Mouse (Mus musculus) limb, embryonic 14.5 days (tissue): ENCODE results near the gene Gm10358. TPM values are rescaled to one million over a fixed set of nuclear protein-coding genes. Genes with fewer than 3 reads are reported as not detected.
"Not testable (repeated sequence)": the region's sequence is repeated elsewhere in the genome, so short reads cannot be mapped to it uniquely, and the experiment has no call there.

Source experiments
- ATAC-seq: fragments of 200-750 bp; cut with Nextera tagmentation; 2 replicates; pipeline ENCODE4 v1.8.0; 2017; ENCODE audit warnings: low read depth, moderate number of reproducible peaks, moderate TSS enrichment; ENCODE audit not compliant: low FRiP score
- DNase-seq: peaks from one replicate; pipeline ENCODE4 v3.0.0-alpha.2; 2015; ENCODE audit warnings: low spot score
- H3K27ac ChIP-seq: fragments of 300-500 bp; sonication (generic); replicated peaks from 2 replicates; pipeline ENCODE4 v1.5.1; 2014; ENCODE audit warnings: low read depth, mild to moderate bottlenecking, low read length, moderate library complexity, mixed read lengths
- H3K27me3 ChIP-seq: fragments of 300-500 bp; sonication (generic); 2 replicates; pipeline ENCODE4 v1.6.1; 2014; ENCODE audit warnings: low read length, mixed read lengths; ENCODE audit not compliant: control insufficient read depth, insufficient read depth
- H3K36me3 ChIP-seq: fragments of 300-500 bp; sonication (generic); 2 replicates; pipeline ENCODE4 v1.6.1; 2014; ENCODE audit warnings: mild to moderate bottlenecking, low read length, moderate library complexity, mixed read lengths; ENCODE audit not compliant: control insufficient read depth, insufficient read depth
- H3K4me1 ChIP-seq: fragments of 300-500 bp; sonication (generic); 2 replicates; pipeline ENCODE4 v1.6.1; 2014; ENCODE audit warnings: antibody characterized with exemption, low read length, mixed read lengths; ENCODE audit not compliant: control insufficient read depth, insufficient read depth
- H3K4me2 ChIP-seq: fragments of 300-500 bp; sonication (generic); replicated peaks from 2 replicates; pipeline ENCODE4 v1.6.1; 2014; ENCODE audit warnings: low read depth, mild to moderate bottlenecking, low read length, moderate library complexity; ENCODE audit not compliant: severe bottlenecking
- H3K4me3 ChIP-seq: fragments of 300-500 bp; sonication (generic); replicated peaks from 2 replicates; pipeline ENCODE4 v1.5.1; 2014; ENCODE audit warnings: low read length
- H3K9ac ChIP-seq: fragments of 300-500 bp; sonication (generic); 2 replicates; pipeline ENCODE4 v1.6.1; 2014; ENCODE audit warnings: mild to moderate bottlenecking, low read depth, low read length, moderate library complexity; ENCODE audit not compliant: severe bottlenecking
- H3K9me3 ChIP-seq: fragments of 300-500 bp; sonication (generic); 2 replicates; pipeline ENCODE4 v1.6.1; 2016; ENCODE audit warnings: low read length; ENCODE audit not compliant: control insufficient read depth
- POLR2A ChIP-seq: fragments of 200-500 bp; IDR thresholded peaks from 2 replicates; pipeline ENCODE4 v1.8.0; 2012; ENCODE audit warnings: inconsistent platforms, mild to moderate bottlenecking, moderate library complexity, borderline replicate concordance; ENCODE audit not compliant: insufficient read depth, insufficient read length; ENCODE audit errors: extremely low read depth
- WGBS: fragments of 180-500 bp; shearing (Covaris S2); extraction: QIAGEN DNeasy Blood & Tissue Kit; methylation state at CpG from one replicate; pipeline ENCODE4 v1.1.7; 2014; 5-methylcytosine and 5-hydroxymethylcytosine counted together
- polyA plus RNA-seq, 2 experiments: library from polyadenylated mRNA; depleted of rRNA in 1 of 2; stranded (reverse) in 1 of 2; unstranded in 1 of 2; fragments of >200 nt; fragmentation: Nextera tagmentation in 1 of 2; extraction: Ambion mirVana in 1 of 2; gene quantifications; 2 replicates each; pipeline versions ENCODE4 v1.2.1 to v1.2.3; 2012 to 2014

The Gm10358 gene
- polyA plus RNA-seq (2012; rRNA removed) (0.87 and 1.2 TPM in 2 replicates), polyA plus RNA-seq (2014; fragmentation: Nextera tagmentation; extraction: Ambion mirVana) (not detected in 2 replicates)

GRCm38 (mm10) chr8:75406489-75406888 lies at the start of gene Gm10358:
Gm10358 (minus strand) TSS chr8:75406589.
- TF ChIP-seq POLR2A: no peak
- WGBS: 95% methylated on average over 5 of the region's 5 CpGs
- no peaks in the 10 kb centered on the region for H3K36me3 ChIP-seq

GRCm38 (mm10) chr8:75448394-75448793 lies 42.0 kb upstream of the Gm10358 start, which contains the start of gene Iqcm:
Iqcm (plus strand) TSS chr8:75448694.
- no peak within 1 kb of the TSS for H3K4me2 ChIP-seq
- H3K4me3 ChIP-seq: no peak within 1 kb of the TSS
- DNase-seq (no peak), ATAC-seq (no peak)
- H3K27me3 ChIP-seq: no peaks in the 10 kb centered on the region
- no peak for TF ChIP-seq POLR2A
- no peaks in the 10 kb centered on the region for H3K36me3 ChIP-seq
- no peaks in the 10 kb centered on the region for H3K4me1 ChIP-seq
- H3K9ac ChIP-seq: no peak within 1 kb of the TSS
- no peaks in the 10 kb centered on the region for H3K9me3 ChIP-seq
- 86% methylated on average over 7 of the region's 7 CpGs for WGBS
- no peak within 1 kb of the TSS for H3K27ac ChIP-seq

More at GRCm38 (mm10) chr8:75406489-75406888, at the start of gene Gm10358:
- Histone ChIP-seq H3K9ac (no peak within 1 kb of the TSS), H3K9me3 (no peaks in the 10 kb centered on the region), H3K27ac (no peak within 1 kb of the TSS), H3K27me3 (no peaks in the 10 kb centered on the region), H3K4me3 (no peak within 1 kb of the TSS), H3K4me1 (no peaks in the 10 kb centered on the region), H3K4me2 (no peak within 1 kb of the TSS)
- DNase-seq (no peak), ATAC-seq (no peak)

- H3K4me1 ChIP-seq, H3K9ac ChIP-seq, H3K36me3 ChIP-seq, H3K4me3 ChIP-seq, ATAC-seq, H3K27ac ChIP-seq, H3K9me3 ChIP-seq, H3K4me2 ChIP-seq, DNase-seq, H3K27me3 ChIP-seq: not testable (repeated sequence)
- 80% methylated on average over 3 of the region's 3 CpGs for WGBS
These were observed 9.3 kb upstream of the Gm10358 start for GRCm38 (mm10) chr8:75415696-75416095.

GRCm38 (mm10) chr8:75384770-75385290 lies 21.6 kb downstream of the Gm10358 start:
- H3K9ac ChIP-seq: no peak overlapping the region
- H3K27ac ChIP-seq: no peak overlapping the region
- WGBS: 80% methylated on average over 4 of the region's 4 CpGs
- H3K4me3 ChIP-seq: no peak overlapping the region
- no peak overlapping the region for H3K4me2 ChIP-seq
- H3K9me3 ChIP-seq: no peaks in the 10 kb centered on the region
- H3K36me3 ChIP-seq: no peaks in the 10 kb centered on the region
- no peaks in the 10 kb centered on the region for H3K27me3 ChIP-seq
- ATAC-seq (no peak), DNase-seq (no peak)
- no peak for TF ChIP-seq POLR2A
- H3K4me1 ChIP-seq: no peaks in the 10 kb centered on the region

- ATAC-seq: no peak
These were observed 30.8 kb downstream of the Gm10358 start for GRCm38 (mm10) chr8:75375530-75376123.

More at GRCm38 (mm10) chr8:75375530-75376123, 30.8 kb downstream of the Gm10358 start:
- no peaks in the 10 kb centered on the region for H3K9me3 ChIP-seq
- H3K36me3 ChIP-seq: no peaks in the 10 kb centered on the region
- H3K4me2 ChIP-seq: no peak overlapping the region
- H3K4me1 ChIP-seq: no peaks in the 10 kb centered on the region
- WGBS: 67% methylated on average over 1 of the region's 1 CpGs
- H3K9ac ChIP-seq: no peak overlapping the region
- no peak overlapping the region for H3K4me3 ChIP-seq
- no peak for TF ChIP-seq POLR2A
- H3K27ac ChIP-seq: no peak overlapping the region
- DNase-seq: no peak
- no peaks in the 10 kb centered on the region for H3K27me3 ChIP-seq
